Mouse (Mus musculus) testis, postnatal 14 days (tissue): Measurements from ENCODE around the gene Asxl1.
"Not testable (repeated sequence)": the region's sequence is repeated elsewhere in the genome, so short reads cannot be mapped to it uniquely, and the experiment has no call there.

ENCODE experiments used
- DNase-seq: peaks from one replicate; pipeline ENCODE4 v3.0.0; 2021; ENCODE audit warnings: low spot score

Asxl1 gene

DNA sequence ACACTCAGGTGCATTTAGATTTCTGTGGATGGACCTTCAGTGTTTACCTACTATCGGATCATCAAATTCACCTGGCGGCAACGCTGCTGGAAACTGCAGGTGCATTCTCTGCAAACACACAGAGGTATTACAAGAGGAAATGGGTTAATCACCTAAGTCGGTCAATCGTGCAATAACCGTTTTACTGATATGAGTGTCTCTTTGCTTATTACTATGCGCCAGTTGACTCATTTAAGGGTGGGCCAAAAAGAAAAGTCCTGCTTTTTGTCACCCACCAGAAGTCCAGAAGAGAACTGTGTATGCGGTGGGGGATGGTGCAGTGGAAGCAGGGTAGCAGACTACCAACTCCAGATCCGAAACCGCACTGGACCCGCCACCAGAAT is 567 bp upstream of the Asxl1 start:
- no peak for DNase-seq

DNA sequence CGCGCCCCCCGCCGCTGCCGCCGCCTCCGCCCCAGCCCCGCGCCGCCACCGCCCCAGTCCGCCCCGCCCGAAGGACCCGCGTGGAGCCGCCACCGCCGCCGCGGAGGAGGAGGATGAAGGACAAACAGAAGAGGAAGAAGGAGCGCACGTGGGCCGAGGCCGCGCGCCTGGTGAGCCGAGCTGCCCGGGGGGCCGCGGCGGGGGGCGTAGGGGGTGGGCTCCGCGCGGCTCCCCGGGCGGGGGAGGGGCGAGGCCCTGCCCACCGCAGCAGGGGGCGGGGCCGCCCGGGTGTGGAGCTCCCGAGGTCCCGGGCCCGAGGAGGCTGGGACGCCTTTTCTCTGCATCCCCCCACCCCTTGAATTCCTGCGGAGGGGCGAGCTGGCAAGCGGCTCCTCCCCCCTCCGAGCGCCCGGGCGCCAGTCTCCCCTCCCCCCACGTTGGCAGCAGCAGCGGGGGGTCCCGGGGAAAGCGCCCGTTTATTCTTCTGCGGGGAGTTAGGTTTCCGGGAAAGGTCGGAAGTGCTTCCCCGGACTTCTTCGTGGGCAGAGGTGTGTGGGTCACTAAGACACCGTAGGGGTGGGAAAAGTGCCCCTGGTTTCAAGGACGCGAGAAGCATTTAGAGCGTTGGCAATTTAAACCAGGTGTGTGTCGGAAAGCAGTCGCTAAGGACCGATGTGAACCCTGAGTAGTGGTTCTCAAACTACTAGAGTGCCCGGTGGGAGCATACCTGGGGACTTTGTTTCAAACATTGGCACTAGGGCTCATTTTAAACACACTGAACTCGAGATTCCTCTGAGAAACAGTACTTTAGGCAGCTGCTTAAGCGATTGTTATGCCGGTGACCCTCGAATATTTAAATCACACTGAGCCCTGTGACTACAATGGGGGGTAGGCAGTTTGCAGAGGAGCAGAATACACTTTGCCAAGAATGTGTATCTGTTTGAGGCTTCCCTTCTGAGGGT is 873 bp downstream of the Asxl1 start:
- peak; percentile 86 for DNase-seq

DNA sequence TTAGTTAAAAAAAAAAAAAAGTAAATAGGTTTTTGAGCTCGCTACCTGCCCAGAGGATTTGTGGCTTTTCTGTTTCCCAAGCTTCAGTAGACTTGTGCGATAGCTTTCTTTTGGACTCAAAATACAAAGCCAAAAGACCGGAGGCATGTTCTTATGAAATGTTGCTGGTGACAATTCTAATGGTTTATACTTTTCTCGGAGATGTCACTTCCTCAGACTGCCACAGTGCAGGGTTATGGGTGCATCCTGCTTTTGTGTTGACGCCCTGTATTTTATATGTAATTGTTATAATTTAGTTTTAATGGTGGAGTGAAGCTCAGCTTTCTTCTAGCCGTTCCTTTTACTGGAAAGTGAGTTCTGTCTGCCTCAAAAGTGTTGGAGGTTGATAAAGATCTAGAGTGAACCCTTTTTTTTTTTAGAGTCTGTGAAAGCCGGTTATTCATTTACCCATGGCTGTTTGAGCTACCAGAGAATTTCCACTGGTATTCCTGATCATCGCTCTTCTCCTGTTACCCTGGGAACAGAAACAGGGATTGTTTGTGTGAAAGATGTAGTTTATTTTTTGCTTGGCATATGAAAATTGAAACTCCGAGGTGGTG is 1.7 kb downstream of the Asxl1 start:
- no peak for DNase-seq

DNA sequence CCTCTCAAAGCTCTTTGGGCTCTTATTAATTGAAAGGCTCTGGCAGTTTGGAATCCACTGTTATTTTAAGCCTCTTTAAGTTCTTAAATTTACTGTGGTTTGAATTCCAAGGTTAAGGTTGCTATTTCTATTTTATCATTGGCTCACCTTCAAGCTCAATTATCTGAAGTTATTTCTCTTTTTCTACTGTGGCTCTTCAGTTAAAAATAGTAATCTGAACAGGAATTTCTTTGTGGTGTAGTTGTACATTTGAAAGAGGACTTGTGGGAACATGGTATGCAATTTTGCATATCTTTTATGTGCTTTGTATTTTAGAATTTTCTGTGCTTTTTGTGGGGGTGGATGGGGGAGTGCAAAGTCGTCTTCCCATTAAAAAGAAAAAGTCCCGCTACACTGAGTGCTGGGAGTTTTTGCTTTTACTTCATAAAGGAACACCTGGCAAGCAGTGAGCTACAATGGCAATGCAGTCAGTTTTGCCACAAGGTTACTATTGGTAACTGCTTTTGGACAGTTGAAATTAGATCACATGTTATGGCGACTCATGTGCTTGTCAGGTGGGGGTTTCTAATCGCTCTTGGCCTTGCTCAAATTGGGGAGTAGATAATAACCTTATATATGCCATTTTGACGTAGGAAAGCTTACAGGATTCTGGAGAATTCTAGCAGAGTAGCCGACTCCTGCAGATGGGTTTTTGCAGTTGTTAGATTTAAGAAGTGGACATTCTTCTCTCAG is 2.6 kb downstream of the Asxl1 start:
- DNase-seq = no peak

DNA sequence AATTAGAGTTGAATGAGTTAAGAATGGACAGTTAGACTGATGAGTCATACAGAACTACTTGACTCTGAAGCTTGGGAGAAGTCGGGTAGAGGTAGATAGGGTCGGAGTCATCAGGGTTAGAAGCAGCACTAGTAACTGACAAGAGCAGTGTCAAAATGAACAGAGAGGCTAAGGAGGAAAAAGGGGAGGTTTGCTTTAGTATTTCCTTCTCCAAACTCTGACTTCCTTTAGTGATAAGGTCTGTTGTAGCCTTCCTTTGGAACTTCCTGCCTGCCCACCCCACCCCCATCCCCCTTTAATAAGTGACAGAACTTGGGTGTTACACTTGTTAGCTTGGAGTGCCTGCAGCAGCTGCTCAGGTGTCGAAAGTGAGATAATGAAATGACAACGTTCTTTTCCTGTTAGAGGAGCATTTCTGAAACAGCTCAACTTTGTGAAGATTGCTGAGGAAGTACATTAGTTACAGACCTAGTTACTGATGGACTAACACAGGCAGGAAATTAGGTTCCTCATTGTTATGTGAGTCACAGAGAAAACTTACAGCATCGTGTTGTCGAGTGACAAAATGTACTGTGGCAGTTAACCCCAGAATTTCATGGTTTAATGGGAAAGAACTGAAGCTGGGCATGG is 5.0 kb downstream of the Asxl1 start:
- no peak for DNase-seq

DNA sequence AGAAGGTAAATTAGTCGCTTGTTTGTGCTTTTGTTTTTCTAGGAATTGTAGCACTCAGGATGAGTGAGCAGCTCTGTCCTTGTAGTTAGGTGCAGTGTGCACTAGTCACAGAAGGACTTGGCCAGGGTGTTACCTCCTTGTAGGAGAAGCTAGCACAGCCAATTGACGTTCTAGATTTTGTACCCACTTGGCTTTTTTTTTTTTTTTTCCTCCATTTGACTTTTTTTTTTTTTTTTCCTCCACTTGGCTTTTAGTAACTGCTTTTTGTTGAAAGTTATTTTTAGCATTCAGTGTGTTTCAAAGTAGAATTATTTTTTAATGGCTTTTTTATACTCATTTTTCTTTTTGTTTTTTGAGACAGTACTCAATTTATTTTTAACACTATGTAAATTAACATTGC is 9.0 kb downstream of the Asxl1 start:
- no peak for DNase-seq

DNA sequence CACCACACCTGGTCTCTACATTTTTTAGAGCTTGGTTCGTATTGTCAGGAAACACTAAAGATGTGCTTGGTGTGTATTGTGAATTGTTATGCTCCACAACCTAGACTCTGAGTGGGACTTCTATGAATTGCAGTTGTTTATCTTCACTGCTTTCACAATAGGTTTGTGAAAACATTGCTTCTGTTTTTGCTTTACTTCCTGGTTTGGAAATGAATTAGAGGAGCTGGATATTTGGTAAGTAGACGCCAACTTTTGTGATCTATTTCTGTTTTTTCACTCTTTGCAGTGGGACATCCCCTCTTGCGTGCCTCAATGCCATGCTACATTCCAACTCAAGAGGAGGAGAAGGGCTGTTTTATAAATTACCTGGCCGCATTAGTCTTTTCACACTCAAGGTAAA is 11.2 kb downstream of the Asxl1 start:
- DNase-seq = no peak

DNA sequence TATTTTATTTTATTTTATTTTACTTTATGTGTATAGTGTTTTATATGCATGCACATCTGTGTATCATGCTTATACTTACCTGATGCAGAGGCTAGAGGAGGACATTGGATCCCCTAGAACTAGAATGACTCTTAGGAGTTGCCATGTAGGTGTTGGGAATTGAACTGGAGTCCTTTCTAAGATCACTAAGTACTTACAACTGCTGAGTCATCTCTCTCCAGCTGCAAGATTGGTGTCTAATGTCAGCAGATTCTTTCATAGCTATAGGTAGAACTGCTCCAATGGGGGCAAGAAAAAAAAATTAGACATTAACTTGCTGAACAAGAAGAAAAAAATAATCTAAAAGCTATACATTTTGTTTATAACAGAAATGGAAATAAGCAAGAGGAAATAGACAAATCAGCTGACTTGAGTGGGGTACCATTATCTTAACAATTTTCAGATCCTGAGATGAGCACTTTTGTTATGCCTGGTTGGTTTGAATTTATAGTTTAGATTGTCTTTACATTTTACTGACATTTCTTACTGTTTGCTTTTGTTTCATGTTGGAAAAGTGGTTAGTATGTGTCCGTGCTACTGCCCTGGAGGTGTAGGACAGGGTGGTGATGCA is 15.6 kb downstream of the Asxl1 start:
- DNase-seq = no peak

DNA sequence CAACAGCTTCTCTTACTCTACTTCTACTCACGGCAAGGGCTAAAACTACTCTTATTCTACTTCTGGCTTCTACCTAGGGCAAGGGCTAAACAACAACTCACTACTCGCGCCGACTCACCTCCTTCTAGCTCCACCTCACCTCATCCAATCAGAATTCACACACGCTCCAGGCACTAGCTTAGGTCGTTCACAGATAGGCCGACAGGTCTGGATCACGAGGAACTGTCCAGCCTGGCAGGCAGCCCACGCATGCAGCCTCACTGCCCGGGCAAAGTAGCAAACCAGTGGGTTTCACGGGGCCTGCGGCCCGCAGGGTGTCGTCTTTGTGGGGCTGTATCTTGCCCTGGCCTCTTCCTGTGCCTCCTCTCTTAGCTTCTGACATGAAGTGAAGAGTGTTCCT is 18.9 kb downstream of the Asxl1 start:
- DNase-seq = not testable (repeated sequence)

DNA sequence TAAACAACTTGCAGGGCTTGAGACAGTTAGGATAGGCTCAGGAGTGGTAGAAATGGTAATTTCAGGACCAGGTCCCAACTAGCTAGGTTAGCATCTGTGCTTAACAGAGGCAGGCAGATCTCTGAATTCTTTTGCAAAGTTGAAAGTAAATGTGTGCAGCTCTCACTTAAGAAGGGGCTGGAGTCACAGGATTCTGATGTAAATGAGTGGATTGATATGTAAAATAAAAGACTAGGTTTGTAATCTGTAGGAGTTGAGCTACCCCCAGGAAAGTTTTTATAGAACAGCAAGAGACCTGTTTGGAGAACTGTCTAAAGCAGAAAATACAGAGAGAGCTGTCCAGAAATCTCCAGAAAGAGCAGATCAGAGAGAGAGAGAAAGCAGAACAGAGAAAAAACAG is 25.2 kb downstream of the Asxl1 start:
- no peak for DNase-seq

DNA sequence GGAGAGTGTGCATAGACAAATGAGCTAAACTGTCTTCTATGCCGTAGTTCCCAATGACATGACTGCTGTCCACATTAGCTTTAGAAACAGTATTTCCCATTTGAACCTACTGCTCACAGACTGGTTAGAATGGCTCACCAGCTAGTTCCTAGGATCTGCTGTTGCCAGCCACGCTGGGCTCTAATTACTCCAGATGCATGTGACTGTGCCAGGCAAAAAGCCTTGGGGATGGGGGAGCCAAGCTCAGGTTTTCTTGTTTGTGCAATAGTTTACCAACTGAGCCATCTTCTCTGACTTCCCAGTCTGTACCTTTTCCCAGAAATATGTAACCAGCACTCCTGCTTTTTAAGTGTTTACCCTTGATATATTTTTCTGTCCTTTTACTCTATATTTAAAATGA is 29.8 kb downstream of the Asxl1 start:
- DNase-seq = no peak

DNA sequence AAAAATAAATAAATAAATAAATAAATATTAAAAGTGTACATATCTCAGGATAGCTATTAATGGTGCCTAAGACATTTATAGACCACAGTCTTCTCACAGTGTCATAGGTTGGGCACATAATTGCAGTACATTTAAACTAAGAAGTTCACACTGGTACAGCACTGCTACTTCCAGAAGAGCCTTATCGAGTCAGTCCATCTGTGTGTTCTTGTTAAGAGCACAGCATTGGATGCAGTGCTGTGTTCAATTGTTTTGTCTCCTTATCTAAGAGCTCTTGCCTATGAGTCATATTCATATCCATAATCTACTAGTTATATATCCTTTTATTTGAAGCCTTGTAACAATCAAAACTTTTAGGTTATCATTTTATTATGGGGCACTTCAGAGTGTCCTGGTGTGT is 34.9 kb downstream of the Asxl1 start:
- no peak for DNase-seq

DNA sequence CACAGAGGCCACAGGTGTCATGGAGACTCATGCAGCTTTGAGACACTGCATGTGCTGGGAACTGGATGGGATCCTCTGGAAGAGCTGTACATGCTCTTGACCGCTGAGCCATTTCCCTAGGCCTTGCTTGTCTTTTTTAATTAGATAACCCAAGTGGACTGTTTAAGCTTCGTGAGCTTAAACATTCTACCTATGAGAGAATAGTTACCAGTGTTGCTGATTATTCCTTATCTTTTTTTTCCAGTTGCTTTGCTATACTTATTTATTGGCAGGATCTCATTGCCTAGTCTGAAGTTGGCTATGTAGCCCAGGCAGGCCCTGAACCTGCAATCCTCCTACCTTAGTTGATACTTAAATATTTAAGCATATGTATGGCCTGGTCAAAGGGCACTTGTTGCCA is 44.2 kb downstream of the Asxl1 start:
- no peak for DNase-seq

DNA sequence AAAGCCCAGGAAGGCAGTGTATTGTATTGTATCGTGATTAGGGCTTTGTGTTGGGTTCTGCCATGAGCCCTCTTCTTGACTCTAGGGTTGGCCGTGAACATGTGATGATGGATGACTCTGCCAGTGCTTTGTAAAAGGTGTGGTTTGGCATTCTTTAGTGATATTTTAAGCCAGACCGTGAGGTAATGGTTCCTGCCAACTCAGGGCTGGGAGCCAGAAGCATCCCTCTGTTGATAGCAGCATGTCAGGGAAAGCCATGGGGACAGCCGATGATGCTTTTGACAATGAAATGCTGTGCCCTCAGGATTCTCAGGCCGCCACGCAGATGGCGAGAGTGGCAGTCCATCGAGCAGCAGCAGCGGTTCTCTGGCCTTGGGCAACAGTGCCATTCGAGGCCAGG is 47.4 kb downstream of the Asxl1 start:
- no peak for DNase-seq

DNA sequence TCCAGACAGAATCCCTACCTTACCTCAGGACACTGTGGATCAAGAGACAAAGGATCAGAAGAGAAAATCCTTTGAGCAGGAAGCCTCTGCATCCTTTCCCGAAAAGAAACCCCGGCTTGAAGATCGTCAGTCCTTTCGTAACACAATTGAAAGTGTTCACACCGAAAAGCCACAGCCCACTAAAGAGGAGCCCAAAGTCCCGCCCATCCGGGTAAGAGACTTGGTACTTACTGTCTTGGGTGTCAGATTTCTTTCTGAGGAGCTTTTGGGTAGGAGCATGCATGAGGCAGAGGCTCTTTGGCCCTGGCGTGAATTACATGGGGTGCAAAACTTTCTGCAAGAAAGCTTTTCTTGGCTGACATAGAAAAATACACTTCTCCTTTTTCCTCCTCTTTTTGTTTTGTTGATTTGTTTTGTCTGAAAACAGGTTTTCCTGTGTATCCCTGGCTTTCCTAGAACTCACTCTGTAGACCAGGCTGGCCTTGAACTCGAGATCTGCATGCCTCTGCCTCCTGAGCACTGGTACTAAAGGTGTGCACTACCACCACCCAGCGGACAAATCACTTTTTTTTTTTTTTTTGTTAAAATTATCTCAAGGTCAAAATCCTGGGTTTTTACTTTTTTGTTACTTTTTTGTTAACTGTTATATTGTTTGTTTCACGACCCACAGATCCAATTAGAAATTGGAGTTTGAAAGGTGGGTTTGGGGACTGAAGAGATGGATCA is 52.3 kb downstream of the Asxl1 start:
- DNase-seq = no peak

DNA sequence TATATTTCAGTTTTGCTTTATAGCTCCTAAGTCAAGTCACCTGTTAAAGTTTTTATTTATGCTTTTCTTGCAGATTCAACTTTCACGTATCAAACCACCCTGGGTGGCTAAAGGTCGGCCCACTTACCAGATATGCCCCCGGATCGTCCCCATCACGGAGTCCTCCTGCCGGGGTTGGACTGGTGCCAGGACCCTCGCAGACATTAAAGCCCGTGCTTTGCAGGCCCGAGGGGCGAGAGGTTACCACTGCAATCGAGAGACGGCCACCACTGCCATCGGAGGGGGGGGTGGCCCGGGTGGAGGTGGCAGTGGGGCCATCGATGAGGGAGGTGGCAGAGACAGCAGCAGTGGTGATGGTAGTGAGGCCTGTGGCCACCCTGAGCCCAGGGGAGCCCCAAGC is 53.5 kb downstream of the Asxl1 start:
- no peak for DNase-seq

DNA sequence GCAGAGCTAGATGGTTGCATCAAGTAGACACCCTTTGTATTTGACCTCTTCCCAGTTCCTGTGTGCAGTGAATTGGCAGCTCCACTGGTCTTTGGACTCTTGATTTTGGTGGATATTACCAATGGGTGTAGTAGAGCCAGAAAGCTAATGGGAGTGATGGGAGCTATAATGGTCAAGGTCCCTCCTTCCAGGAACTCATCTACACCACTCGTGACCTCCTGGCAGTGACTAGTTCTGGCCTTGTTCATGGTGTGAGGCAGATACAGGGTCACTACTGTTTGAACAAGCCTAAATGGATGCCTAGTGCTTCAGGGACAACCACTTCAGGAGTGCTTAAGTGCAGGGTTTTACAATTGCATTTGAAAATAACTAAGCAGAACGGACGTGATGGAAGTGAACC is 58.4 kb downstream of the Asxl1 start:
- no peak for DNase-seq

DNA sequence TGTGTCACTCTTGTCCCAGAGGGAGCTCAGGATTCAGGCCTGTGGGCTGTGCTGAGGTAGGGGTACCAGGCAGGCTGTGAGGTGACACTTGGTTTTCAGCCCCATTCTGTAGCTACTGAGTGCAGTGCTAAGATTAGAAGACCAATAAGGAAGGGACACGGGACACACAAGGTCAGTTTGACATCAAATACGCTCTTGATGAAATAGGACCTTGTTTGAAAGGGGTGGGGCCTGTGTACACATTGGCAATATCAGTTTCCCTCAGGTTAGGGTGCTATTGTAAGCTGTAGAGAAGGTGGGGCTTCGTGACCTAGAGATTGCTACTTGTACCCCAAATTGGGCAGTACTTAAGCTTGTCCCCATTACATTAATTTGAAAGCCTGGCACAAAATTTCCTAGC is 59.3 kb downstream of the Asxl1 start:
- DNase-seq = no peak

DNA sequence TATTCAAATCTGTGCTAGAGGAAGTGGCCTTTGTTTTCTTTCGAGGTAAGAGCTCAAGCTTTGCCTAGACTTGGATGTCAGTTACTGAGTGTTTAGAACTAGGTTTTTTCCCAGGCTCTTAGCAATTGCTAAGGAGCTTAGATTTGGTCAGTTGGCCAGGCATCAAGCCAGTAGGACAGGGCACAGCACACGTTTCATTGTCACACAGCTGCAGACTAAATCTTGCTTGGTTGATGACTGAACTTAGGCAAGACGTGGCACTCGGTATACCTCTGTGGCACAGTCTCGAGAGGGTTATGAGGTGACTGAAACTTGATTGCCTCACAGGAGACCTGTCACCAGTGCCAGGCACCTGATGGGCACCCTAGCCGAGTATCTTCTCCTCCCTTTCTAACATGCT is 61.3 kb downstream of the Asxl1 start:
- DNase-seq = no peak

DNA sequence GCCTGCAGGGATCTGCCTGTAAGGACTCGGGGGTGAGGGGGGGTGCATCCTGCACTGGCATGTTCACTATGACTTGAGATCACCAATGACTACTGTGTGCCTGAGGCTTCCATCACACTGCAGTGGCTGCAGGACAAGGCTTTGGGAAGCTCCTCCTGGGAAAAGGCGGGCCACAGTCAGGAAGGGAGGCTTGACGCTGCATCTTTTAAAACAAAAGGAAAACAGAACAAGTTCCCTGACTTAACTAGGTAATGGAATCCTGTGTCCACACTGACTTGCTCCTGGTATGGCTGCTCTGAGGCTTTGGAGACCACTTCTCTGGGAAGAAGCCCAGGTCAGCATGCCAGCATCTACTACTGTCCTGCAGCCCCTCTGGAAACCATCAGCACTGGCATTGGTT is 63.3 kb downstream of the Asxl1 start:
- no peak for DNase-seq

DNA sequence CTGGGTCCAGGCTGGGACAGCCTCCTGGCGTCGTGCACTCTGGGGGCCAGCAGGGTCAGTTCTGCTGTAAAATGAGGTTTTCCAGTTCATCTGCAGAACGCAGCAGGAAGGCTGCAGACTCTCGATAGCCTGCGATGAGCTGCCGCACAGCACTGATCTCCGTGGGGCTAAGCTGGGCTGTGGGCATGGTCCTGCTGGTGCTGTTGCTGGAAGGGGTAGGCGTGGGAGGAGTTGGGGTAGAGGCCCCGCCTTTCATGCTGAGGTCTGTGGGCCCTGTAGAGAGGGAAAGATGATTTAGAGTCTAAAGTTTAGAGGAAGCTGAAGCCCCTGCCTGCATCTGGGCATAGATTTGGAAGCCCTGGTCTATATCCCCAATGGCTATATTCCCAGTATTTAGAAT is 65.9 kb downstream of the Asxl1 start:
- no peak for DNase-seq

DNA sequence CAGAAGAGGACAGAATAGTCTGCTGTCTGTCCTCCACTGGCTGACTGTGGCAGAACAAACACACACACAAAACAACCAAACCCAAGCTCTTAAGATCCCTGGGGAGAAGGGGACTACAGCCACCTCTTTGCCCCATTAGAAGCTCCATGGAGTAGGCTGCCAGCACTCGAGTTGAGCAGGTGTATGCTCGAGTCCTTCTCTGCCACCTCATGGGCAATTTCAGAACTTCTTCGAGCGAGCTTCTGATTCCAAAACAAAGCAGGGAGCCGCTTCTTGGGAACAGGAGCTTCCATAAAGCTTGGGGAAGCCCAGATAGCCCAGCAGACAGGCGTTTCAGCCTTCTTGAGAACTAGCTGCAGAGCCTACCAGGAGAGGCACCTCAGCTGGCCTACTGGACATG is 66.9 kb downstream of the Asxl1 start:
- no peak for DNase-seq
